Mouse (Mus musculus) spleen, adult 18-20 months (tissue): ENCODE measurements around the gene Camkmt.

Source experiments
- DNase-seq, 2 experiments: peaks; one replicate each; pipeline ENCODE4 v3.0.0; 2022; ENCODE audit warnings: mixed read lengths in 2 of 2

Camkmt gene

DNA sequence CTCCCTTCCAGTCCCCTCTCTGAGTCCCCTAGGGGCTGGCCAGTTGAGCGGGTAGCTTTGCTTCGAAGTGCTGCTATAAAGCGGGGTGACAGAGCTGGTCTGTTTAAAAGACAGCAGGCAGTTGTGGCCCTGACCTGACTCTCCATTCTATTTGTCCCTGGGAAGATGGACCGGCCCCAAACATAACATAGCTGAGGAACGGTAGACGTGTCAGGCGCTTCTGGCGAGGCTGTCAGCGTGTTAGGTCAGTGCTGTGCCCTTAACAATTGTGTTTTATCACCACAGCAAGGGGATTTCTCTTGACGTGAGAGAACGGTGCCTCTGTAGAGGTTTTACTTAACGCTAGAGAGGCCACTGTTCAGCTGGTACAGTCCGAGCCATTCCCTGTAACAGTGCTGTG lies 86.9 kb downstream of the Camkmt start:
- no peak for DNase-seq

DNA sequence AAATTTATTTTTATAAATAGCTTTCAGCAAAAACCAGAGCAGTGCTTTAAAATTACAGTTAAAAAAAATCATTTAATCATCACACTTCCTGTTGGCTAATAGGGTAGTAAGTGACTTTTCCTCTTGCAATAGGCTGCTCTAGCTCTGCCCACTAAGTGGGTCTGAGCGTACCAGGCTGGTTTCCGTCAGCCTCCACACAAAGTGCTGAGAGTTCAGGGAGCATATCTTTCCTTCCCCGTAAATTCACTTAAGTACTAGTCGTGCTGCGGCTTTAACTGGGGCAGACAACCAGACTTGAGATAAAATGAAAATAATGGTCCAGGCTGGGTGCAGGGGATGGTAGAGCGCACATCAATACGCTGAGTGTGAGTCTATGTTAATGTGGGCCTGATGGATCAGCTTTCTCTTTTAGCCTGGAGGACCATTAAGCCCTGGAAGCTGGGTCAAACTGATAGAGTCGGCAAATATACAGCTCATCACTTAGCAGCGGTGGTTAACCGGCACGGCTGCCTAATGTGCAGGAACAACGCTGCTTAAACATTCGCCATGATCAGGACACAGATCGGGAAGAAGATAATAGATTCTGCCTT lies 90.2 kb downstream of the Camkmt start:
- no peak for DNase-seq

GRCm38 (mm10) chr17:85189227-85190127 lies 99.1 kb downstream of the Camkmt start:
- peak; percentile 63 to 76 for DNase-seq

DNA sequence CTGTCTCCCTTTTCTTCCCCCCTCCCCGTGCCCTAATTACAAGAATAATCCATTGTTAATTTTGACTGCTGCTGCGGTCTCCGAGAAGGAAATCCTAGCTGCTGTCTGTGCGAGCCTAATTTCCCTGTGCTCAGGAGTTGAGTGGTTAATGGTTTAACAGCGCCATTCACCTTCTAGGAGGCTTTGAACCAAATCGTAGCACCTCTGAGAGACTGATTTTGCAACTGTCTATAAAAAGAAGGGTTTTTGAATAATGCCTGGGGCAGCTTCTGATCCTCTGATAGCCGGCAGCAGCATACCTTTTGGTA lies 99.7 kb downstream of the Camkmt start:
- DNase-seq: no peak

- DNase-seq: no peak
Observed at GRCm38 (mm10) chr17:85193294-85193693, 102.9 kb downstream of the Camkmt start.

DNA sequence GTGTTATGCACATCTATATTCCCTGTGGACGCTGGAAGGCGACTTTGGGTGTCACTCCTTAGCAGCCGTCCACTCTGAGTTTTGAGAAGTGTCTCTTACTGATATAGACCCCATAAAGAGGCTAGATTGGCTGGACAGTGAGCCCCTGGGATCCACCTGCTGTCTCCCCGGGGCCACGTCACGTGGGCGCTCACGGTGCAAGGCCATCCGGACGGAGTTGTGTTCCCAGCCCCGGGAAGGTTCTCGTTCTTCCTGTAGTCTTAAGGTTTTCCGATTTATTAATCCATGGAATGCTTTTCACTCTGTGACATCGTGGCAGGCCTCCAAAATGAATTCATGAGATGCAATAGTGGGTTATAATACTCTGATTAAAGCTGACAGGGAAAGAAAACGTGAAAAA lies 108.4 kb downstream of the Camkmt start:
- DNase-seq: no peak

- DNase-seq: no peak
Observed at GRCm38 (mm10) chr17:85199321-85199720, 109.0 kb downstream of the Camkmt start.

DNA sequence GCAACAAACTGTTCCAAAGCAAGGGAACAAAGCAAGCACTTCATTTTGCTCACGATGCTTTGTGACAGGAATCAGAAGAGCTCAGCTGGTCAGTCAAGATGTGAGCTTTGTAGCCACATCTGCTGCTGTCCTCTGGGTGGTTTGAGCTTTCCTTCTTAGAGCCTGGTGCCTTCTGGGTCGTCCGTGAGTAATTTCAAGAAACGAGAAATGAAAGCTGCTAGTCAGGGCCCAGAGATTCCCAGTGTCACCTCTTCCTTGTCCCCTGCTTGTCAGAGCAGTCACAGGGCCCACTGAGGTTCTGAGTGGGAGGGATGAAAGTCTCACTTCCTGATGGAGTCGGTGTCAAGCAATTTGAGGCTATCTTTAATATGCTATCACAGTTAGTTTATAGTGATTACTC lies 127.7 kb downstream of the Camkmt start:
- DNase-seq: no peak

DNA sequence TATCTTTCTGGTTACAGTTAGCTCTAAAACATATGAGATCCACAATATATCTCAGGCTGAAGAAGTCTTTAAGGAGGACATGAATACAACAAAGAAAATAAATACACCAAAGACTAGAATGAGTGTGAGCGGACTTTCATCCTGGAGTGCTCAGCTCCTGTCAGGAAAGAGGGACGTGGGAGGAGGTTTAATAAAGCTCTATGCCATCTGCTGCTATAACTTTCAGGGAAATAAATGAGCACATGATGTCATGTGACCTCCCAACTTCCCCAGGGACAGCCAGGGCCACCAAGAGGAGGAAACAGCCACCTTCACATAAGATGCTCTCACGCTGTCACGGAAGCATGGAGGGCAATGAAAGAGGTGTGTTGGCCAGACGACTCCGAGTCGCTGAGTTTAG lies 151.8 kb downstream of the Camkmt start:
- DNase-seq: no peak

- no peak for DNase-seq
Observed at GRCm38 (mm10) chr17:85248962-85249361, 158.6 kb downstream of the Camkmt start.

- no peak for DNase-seq
Observed at GRCm38 (mm10) chr17:85249744-85250143, 159.4 kb downstream of the Camkmt start.

GRCm38 (mm10) chr17:85256930-85257329 lies 166.6 kb downstream of the Camkmt start:
- DNase-seq: no peak

GRCm38 (mm10) chr17:85257348-85257747 lies 167.0 kb downstream of the Camkmt start:
- no peak for DNase-seq

GRCm38 (mm10) chr17:85258703-85259341 lies 168.5 kb downstream of the Camkmt start:
- no peak for DNase-seq

DNA sequence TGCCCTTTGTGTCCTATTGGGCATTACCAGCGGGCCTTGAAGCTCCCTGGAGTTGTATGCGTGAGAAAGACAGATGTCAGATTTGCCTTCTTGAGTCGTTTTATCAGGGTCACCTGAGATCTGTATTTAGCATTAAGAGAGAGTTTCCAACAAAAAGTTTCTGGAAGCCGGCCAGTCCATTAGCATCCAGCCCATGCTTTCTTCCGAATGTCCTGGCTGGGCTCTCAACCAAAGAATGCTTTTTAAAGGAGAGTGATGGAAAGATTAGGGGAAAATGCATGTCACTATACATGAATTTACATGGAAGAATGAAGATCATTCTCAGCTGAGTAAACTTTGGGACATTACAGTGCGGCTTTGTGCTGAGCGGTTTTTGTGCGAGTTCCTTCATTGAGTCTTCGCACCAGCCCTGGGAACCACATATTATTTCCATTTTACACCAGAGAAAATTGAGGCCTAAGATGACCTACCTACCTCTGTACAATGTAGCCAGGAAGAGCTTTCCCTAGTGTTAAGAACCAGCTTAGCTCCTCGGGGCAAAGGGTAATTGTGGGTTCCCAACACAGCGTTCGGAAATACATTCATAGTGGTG lies 176.6 kb downstream of the Camkmt start:
- DNase-seq: no peak

- no peak for DNase-seq
Observed at GRCm38 (mm10) chr17:85271466-85272175, 181.3 kb downstream of the Camkmt start.

- DNase-seq: no peak
Observed at GRCm38 (mm10) chr17:85279720-85280119, 189.4 kb downstream of the Camkmt start.

GRCm38 (mm10) chr17:85282447-85282846 lies 192.1 kb downstream of the Camkmt start:
- DNase-seq: no peak

- DNase-seq: no peak
Observed at GRCm38 (mm10) chr17:85291154-85291553, 200.8 kb downstream of the Camkmt start.

- no peak for DNase-seq
Observed at GRCm38 (mm10) chr17:85291601-85292000, 201.2 kb downstream of the Camkmt start.

- DNase-seq: no peak
Observed at GRCm38 (mm10) chr17:85292276-85292675, 201.9 kb downstream of the Camkmt start.

- no peak for DNase-seq
Observed at GRCm38 (mm10) chr17:85303686-85304085, 213.3 kb downstream of the Camkmt start.

GRCm38 (mm10) chr17:85308566-85308965 lies 218.2 kb downstream of the Camkmt start:
- DNase-seq: no peak
